Mouse (Mus musculus) T-cell, adult 2 months (primary cell): ENCODE measurements around the gene Myo9b.
"Not testable (repeated sequence)": the region's sequence is repeated elsewhere in the genome, so short reads cannot be mapped to it uniquely, and the experiment has no call there.

Source experiments
- DNase-seq: peaks from one replicate; pipeline ENCODE4 v3.0.0; 2022; ENCODE audit warnings: low spot score

The Myo9b gene

DNA sequence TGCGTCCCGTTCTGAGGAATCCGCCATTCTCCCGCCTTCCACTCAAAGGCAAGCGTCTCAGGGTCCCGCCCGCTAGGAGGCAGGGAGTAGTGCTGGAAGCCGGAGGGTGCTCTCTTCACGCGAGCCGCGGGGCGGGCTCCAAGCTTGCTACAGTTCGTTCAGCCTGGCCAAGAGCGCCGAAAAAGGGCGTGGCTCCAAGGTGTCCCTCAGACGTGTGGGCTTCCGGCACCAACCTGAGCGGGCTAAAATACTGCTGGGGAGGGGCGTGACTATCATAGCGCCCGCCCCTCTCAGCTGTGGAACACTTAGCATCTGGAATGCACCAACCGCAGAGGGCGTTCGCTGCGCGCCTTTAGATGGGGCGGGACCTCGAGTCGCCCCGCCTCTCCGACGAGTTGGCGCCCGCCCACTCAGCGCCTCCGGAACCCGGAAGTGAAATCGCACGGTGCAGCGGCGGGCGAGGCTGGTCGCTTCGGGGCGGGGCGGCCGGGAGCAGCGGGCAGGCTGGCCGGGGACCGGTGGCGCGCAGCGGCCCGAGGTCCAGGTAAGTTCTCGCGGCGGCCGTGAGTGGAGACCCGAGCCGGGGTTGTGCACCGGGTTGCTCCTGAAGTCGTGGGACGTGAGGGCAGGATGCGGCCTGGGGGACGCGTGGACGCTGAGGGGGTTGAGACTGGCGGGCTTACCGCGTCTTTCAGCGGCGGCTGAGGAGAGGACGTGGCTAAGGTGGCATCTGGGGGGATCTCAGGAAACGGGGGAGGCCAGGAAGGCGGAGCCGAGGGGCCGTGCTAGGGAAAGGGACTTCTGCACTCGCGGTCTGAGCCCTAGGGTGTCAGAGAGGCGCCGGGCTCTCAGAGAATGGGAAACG, at the start of gene Myo9b, which contains the start of gene Haus8:
Myo9b (plus strand) TSS at position 429 of the 865 bp plus-strand sequence.
Haus8 (minus strand) TSS at position 649 of the 865 bp plus-strand sequence.
- DNase-seq = peak; percentile 99

DNA sequence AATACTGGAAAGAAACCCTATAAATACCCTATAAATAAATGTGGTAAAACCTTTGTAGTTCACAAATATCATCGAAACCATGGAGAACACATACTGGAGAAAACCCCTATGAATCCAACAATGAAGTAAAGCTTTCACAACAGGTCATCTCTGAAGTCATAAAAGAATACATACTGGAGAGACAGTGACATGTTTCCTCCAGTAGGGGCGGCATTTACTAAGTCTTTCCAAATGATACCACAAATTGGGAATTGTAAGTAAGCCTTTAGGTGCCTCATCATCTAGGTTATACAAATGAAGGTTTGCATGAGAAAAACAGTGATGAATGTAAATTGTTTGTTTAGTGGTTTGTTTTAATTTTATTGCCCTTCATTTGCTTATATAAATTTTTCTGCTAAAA, 48.0 kb upstream of the Myo9b start:
- peak; percentile 14 for DNase-seq

DNA sequence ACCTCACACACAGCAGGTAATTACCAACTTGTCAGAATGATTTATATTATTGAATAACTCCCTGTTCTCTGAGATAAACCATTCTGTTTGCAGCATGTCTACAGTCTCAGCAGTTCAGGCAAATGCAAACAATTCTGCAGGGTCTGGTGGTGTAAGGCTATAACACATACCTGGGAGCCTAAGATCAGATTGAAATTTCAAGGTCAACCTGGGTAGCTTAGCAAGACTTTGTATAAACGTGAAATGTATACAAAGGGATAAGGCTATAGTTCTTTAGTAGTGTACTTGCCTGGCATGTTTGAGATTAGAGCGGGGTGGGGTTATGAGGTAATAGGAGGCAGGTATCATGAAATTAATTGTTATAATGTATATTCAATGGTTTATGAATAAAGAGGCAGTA, 29.8 kb upstream of the Myo9b start:
- DNase-seq = no peak

DNA sequence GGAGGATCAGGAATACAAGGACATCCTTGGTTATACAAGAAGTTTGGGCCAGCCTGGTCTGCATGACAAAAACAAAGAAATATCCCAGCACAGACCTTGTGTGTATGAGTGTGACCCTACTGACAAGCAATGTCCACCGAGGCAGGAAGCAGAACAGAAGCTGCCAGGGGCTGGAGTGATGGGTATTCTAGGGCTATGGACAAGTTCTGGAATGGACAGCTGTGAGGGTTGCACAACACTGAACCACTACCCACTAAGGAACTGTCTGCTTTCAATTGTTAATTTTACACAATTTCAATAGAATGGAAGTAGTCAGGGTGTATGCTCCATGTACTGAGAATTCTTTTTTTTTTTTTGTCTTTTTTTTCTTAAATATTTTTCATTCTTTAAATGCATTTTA, 24.3 kb upstream of the Myo9b start:
- no peak for DNase-seq

DNA sequence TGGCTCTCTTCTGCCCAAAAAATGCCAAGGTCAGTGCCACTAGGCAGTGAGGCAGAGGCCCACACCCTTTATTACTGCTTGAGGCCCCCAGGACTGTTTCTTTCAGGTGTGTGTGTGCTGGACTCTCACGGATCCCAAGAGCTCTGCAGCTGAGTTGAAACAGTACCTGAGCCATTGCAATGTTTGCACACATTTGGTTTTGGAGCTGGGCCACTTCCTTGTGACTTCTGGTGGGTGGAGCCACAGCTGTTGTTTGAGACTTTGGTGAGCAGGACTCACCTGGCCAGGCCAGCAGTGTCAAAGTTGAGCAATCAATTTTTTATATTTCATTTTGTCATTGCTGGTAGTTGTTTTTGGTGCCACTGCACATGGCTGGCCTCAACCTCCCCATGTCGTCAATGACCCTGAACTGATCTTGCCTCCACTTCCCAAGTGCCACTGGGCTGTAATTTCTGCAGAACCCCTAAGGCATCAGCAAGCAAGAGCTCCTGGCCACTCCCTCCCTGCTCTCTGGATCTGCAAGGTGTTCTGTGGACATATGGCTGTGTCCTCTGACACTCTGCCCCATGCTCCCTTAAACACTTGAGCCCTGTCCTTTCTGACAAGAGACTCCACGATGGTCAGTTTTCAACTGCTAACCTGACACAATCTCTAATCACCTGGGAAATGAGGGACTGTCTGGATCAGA, 15.8 kb upstream of the Myo9b start:
- DNase-seq = no peak

DNA sequence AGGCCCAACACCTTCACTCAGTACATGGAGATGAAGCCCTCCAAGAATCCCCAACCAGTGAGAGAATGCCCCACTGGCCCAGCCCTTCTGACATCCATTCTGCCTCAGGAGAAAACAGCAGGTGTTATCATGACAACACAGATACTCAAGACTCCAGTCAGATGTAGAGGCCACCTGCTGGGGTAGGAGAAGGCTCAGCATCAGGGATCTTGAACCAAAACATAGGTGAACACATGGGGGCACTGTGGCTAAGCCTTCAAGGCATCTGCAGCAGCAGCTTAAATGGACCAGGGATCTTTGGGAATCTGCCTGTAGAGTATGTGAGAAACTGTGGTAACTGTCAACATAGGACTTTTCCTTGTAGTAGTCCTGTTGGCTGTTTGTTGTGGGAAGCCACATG, 11.3 kb upstream of the Myo9b start:
- no peak for DNase-seq

DNA sequence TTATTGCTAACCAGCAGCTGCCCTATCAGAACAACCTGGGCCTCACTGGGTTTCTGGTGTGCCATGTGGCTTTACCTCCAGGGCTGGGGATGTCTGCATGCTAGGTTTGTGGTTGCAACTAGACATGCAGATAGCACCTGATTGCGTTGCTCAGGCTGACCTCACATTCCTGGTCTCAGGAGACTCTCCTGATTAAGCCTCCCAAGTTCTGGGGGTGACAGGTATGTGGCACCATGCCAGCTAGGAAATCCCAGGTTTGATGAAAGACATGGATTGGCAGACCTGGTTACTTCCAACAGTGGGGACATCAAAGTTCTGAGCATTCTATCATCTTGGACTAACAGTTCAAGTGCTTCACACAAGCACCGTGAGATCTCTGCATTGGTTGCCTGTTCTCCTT, 4.8 kb upstream of the Myo9b start:
- no peak for DNase-seq

DNA sequence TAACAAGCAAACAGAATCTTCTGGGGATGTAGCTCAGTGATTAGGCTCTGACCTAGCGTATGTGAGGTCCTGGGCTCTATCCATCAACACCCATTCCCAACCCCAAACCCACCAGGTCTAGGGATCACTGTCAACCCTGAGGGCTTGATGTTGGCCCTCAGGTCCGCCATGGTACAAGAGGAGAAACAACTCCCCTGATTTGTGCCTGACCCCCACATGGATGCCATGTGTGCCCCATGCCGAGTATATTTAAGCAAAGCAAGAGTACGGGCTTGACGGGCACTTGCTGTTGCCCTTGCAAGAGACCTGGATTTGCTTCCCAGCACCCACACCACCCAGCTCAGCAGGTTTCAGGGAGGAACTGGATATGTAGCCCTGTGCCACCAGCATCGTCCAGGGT, 4.2 kb upstream of the Myo9b start:
- DNase-seq = not testable (repeated sequence)

DNA sequence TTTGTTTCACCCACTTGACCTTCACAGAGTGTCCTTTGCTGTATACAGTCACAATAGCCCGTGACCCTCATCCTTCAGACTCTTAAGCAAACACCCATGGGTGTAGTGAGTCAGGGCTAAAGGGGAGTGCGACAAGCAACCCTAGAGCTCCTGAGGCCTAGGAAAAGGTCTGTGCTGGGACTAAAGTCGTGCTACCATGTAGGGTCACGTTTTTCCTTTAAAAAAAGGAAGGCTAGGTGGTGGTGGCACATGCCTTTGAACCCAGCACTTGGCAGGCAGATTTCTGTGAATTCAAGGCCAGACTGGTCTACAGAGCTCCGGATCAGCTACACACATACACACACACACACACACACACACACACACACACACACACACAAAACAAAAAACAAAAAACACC, 884 bp upstream of the Myo9b start:
- DNase-seq = no peak

DNA sequence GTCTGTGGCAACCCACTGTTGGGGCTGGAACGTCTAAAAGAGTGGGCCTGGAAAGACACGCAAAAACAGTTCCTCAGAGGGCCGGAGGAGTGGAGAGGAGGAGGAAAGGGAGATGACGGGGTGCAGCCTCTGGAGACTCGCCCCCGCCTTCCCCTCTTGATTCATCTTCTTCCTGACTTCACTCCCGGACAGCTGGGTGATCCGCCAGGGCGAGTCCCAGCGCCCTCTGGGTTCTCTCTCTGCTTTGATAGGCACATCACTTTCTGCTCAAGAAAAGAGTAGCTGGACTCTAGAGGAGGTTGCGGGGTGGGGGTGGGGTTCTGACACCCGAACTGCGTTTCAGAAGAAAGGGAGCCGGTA, 617 bp downstream of the Myo9b start:
- peak; percentile 68 for DNase-seq

DNA sequence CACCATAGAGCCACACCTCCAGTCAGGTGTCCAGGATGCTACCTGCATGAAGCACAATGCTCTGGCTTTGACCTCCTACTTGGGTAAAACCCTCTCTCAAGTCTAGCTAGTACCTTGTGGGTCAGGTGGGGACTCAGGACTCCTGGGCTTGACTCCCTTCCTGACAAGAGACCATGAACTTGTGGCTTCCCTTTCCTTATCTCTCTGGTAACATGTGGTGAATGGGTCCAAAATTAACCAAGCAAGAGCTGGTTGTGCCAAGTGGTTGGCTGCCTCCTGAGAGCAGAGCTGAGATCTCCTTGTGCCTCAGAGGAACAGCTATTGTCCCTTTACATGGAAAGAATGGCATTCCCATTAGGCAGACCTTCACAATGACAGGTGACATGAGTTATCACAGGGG, 2.0 kb downstream of the Myo9b start:
- DNase-seq = no peak

DNA sequence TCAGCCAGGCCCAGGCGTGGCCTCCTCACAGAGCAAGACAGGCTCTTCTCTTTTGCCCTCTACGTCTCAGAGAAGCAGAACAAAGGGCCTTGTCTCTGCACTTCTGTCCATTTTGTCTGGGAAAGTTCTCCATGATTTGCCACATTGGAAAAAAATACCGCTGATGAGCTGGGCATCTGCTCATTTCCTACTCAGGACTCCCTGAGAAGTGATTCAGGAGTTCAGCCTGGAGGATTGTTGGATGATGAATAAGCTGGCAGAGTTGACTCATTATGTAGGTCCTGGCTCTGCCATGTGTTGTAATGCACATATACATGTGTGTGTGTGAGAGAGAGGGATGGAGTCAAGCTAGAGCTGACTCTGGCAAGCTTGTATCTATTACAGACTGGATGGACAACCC, 3.7 kb downstream of the Myo9b start:
- DNase-seq = no peak

DNA sequence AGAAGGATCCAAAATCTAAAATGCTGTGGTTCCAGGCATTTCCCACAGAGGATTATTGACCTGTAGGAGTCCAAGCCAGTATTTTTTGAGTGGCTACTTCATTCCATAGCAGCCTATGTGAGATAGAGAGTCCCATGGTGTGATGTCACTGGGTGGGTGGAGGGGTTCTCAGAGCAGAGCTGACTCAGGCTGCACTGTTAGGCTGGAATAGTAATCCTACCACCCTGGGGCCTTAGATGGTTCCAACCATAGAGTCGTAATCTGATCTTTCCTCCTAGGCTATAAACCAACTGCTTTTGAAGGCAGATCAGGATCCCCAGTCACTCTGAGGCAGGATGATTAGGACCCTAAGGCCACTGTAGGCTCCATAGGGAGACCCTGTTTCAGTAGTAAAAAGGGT, 6.9 kb downstream of the Myo9b start:
- DNase-seq = not testable (repeated sequence)

DNA sequence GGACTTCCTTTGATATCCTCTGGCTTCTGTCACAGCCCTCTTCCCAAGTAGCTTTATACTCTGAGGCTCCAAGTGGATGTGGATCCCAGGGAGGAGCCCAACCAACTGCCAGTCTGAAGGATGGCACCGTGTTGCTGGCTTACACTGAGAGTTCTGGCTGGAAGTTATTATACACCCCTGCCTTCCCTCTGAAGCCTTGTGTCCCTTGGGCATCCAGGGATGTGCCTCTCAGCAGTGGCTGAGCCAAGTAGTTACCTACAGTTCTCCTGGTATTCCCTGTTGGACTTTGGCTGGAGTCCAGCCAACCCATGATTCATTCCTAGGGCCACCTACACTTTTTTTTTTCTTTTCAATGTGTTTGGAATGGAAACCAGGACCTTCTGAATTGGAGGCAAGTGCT, 9.2 kb downstream of the Myo9b start:
- not testable (repeated sequence) for DNase-seq

DNA sequence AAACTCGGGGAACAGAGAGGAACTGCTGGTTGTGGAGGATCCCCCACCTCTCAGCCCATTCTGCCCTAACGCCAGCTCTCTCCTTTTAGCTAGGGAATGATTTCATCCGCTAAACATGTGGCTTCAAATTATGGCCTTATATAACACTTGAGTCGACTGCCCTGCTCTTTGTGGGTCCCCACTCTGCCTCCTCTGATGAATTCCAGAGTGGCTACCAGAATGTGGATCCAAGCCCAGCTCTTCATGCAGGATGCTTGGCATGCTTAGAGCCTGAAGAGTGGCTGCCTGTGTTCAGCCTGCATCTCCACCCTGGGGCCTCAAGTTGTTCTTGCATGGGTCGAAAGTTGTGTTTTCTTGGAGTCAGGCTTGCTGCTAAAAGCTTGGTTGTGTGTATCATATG, 10.1 kb downstream of the Myo9b start:
- DNase-seq = no peak

DNA sequence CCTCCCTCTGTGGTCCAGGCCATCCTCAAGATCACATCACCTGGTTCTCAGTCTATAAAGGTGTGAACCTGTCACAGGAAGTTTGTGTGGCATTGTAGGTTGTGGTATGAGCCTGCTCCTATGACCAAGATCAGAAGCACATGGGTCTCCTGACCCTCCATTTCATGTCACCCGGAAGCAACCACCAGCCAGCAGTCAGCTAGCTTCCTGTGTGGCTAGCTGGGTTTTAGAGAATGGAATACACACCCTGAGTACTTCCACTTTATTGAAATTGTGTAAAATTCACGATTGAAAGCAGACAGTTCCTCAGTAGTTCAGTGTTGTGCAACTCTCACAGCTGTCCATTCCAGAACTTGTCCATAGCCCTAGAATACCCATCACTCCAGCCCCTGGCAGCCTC, 13.7 kb downstream of the Myo9b start:
- DNase-seq = peak; percentile 56

DNA sequence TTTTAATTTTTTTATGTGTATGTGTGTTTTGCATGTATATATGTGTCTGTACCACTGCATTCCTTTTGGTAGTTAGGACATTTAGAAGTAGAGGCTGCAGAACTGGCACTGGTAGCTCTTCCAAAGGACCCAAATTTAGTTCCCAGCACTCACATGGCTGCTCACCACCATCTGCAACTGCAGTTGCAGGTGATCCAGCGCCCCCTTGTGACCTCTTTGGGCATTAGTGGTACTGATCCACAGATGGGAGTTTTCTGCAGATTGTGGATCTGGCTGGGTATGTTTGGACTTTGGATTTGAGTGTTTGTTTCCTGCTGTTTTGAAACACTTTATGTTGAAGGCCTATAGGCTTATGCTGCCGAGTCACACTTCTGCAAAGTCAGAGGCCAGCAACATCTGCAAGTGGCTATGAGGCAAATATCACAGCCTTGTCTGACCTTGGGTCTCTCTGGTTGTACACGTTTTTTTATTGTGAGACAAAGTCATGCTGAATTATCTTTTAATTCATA, 16.0 kb downstream of the Myo9b start:
- DNase-seq = no peak

DNA sequence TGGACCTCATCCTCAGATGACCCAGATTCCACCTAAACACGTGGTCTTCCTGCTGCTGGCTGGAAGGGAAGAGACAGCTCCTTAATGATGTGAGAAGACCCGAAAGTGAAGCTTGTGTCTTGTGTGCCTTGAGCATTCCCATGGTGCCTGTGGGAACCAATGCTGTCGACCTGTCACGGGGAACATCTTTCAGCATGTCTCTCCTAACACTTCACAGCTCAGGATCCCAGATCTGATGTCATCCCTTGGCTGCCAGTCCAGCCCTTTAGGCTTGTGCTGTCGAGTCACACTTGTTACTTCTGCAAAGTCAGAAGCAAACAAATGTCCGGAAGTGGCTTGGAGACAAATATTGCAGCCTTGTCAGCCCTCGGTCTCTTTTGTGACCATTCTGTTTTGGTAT, 16.6 kb downstream of the Myo9b start:
- DNase-seq = no peak

DNA sequence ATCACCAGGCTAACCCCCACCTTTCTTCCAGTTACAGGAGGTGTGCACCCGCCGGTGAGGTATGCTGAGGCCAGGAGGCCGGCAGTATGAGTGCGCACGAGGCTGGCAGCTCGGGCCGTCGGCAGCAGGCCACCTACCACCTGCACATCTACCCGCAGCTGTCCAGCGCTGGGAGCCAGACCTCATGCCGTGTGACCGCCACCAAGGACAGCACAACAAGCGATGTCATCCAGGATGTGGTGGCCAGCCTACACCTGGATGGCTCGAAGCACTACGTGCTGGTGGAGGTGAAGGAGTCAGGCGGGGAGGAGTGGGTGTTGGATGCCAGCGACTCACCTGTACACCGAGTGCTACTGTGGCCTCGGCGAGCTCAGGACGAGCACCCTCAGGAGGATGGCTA, 17.7 kb downstream of the Myo9b start:
- no peak for DNase-seq

DNA sequence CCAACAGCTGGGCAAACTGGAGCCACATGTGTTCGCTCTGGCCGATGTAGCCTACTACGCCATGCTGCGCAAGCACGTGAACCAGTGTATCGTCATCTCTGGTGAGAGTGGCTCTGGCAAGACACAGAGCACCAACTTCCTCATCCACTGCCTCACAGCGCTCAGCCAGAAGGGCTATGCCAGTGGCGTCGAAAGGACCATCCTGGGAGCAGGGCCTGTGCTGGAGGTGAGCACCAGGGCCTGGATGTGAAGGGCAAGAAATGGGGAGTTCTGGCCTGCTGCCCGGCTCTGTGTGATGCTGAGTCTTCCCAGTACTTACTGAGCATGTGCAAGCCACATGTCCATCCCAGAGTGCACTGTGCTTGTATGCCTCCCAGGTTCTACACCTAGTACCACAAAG, 18.4 kb downstream of the Myo9b start:
- DNase-seq = no peak

DNA sequence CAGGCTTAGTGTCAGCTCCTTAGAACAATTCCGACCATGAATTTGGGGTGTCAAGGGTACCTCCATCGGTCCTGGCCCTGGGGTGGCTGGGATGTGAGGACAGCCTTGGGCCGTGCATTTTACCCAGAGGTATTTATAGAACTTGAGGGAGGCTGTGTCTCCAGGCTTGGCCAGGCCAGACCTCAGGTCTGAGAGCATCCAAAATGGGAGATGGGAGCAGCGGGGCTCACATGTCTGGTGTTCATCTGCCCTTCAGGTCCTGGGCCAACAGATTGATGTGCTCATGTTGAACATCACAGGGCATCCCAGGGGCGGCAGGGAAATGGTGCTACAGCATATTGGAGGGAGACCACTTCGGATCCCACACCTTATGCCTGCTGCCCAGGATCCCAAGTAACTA, 18.8 kb downstream of the Myo9b start:
- DNase-seq = no peak

DNA sequence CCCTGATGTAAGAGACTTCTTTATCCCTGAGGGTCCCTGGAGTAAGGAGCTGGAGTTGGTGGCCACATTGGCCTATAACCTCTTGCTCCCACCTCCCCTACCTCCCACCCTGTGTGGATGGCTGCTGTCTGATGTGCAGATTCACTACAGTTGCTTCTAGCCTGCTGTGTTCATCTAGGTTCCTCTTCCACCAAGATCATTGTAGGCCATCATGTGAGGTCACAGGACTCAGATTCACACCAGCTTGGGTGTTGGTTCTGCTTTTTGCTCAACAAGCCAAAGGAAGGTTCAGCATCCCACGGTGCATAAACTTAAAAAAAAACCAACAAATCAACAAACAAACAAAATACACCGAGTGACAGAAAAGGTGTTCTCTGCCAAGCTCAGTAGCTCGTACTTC, 21.4 kb downstream of the Myo9b start:
- not testable (repeated sequence) for DNase-seq

DNA sequence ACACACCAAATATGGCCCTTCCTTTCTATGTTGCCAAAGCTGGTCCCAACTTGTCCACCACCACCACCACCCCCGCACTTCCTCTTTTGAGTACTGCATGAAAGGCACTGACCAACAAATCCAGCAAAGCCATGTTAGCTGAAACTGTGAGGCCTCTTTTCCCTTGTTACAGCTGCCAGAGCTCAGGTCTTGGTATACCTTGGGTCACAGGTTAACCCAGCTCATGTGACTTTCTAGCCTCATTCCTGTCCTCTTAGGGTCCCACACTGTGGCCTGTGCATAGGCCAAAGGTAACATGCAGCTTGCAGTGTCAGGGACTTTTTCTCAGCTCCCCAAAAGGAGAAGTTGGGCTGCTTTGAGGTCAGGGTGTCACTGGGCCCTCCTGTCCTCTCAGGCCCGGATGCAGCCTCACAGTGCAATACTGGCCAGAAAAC, 23.7 kb downstream of the Myo9b start:
- no peak for DNase-seq
